Mouse (Mus musculus): ENCODE measurements around the gene Dynlt1f. TPM values are rescaled to one million over a fixed set of nuclear protein-coding genes. Genes with fewer than 3 reads are reported as not detected.
A peak's percentile ranks its signal among the peaks of the same experiment; 100 is the strongest.
"Not testable (repeated sequence)": the region's sequence is repeated elsewhere in the genome, so short reads cannot be mapped to it uniquely, and the experiment has no call there.

The Dynlt1f gene
- polyA plus RNA-seq, 1 experiment: 20.6 TPM

DNA sequence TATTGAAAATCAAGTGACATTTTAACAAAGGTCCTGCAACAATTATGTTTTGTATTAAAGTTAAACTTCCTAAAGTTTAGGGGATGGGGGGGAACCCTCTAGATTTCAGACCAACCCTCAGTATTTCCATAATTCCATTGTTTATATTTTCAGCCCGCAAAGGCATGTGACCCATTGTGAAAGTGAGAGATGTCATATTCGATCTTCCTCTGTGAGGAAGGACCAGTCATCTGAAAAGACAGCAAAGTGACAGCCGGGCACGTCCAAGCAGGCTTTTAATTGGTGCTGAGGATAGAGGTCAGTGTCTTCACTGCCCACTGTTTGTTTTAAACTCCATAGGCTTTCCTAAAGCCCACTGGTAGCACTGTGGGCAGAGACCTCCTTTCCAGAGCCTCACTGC is 26.0 kb upstream of the Dynlt1f start:
- H3K4me1 ChIP-seq (ENCODE audit: control insufficient read depth, insufficient read depth, low read length): not testable (repeated sequence)

GRCm38 (mm10) chr17:6678063-6678462 is 22.4 kb upstream of the Dynlt1f start:
- H3K4me1 ChIP-seq (ENCODE audit: control insufficient read depth, insufficient read depth, low read length); H3K4me3 ChIP-seq (ENCODE audit: insufficient read depth, low read length); H3K27ac ChIP-seq (ENCODE audit: insufficient read depth, low read length): not testable (repeated sequence)

More for the DNA sequence above, 26.0 kb upstream of the Dynlt1f start:
- H3K27ac ChIP-seq (ENCODE audit: insufficient read depth, low read length); H3K4me3 ChIP-seq (ENCODE audit: insufficient read depth, low read length): not testable (repeated sequence)

DNA sequence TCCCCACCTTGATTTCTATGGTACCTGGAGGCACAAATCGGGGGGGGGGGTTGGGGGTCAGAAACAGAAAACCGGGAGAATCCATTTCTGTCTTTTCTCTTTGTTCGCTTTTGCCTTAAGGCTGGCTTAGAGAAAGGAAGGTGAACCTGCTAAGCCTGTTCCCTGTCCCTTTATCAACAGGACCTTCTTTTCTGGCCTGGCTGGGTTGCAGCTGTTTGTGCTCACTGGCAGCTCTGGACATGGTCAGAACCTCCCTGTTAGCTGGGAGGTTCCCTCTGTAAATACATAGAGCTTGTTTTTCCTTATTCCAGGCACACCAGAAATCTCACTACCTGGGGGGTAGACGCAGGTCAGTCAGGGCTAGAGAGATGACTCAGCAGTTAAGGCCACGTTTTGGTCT is 18.6 kb upstream of the Dynlt1f start:
- H3K4me1 ChIP-seq (ENCODE audit: control insufficient read depth, insufficient read depth, low read length); H3K4me3 ChIP-seq (ENCODE audit: insufficient read depth, low read length); H3K27ac ChIP-seq (ENCODE audit: insufficient read depth, low read length): not testable (repeated sequence)

DNA sequence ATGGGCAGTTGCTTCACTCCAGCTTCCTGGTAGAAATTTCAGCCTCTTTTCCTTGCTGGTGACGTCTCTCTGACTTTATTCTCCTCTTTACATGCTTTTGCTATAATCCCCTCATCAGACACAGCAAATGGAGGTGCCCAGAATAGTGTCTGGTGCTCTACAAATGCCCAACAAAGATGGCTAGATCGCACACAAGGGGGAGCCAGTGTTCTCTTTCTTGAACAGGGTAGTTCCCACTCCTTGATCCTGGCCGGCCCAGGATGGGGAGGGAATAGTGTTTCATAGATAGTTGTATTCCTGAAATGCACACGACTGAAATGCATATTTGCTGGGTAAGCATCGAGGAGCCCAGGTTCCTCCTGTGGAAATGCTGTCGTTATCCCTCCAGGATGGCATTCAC is 12.8 kb upstream of the Dynlt1f start:
- not testable (repeated sequence) for H3K4me3 ChIP-seq (ENCODE audit: insufficient read depth, low read length); H3K27ac ChIP-seq (ENCODE audit: insufficient read depth, low read length); H3K4me1 ChIP-seq (ENCODE audit: control insufficient read depth, insufficient read depth, low read length)

DNA sequence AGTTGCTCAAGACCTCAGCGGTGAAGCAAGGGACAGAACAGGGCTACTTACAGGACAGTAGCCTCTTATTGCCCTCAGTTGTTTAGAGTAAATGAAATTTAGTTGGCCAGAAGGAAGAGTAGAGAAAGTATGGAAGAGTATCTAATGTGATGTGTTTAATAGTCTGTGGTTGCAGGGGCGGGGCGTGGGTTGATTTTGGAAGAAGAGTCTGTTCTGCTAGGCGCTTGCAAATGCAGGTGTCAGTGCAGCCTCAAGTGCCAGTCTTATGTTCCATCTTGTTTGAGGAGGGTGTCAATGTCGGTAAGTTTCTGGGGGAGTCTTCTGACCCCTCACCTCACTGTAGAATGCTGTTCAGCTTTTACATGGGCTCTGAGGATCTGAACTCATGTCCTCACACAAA is 9.7 kb upstream of the Dynlt1f start:
- not testable (repeated sequence) for H3K4me3 ChIP-seq (ENCODE audit: insufficient read depth, low read length); H3K27ac ChIP-seq (ENCODE audit: insufficient read depth, low read length); H3K4me1 ChIP-seq (ENCODE audit: control insufficient read depth, insufficient read depth, low read length)

DNA sequence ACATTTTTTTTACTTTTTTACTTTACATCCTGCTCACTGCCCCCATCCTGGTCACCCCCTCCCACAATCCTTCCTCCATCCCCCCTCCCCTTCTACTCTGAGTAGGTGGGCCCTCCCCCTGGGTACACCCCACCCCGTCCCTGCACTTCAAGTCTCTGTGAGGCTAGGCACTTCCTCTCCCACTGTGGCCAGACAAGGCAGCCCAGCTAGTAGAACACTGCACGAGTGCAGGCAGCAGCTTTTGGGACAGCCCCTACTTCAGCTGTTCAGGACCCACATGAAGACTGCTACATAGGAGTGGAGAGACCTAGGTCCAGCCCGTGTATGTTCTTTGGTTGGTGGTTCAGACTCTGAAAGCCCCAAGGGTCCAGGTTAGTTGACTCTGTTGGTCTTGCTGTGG is 7.1 kb upstream of the Dynlt1f start:
- H3K4me1 ChIP-seq (ENCODE audit: control insufficient read depth, insufficient read depth, low read length); H3K27ac ChIP-seq (ENCODE audit: insufficient read depth, low read length): not testable (repeated sequence)

GRCm38 (mm10) chr17:6661093-6661816 is 5.6 kb upstream of the Dynlt1f start:
- H3K4me1 ChIP-seq (ENCODE audit: control insufficient read depth, insufficient read depth, low read length); H3K27ac ChIP-seq (ENCODE audit: insufficient read depth, low read length); H3K4me3 ChIP-seq (ENCODE audit: insufficient read depth, low read length): not testable (repeated sequence)

More for the DNA sequence above, 7.1 kb upstream of the Dynlt1f start:
- H3K4me3 ChIP-seq (ENCODE audit: insufficient read depth, low read length): not testable (repeated sequence)

GRCm38 (mm10) chr17:6660589-6660988 is 4.9 kb upstream of the Dynlt1f start:
- not testable (repeated sequence) for H3K27ac ChIP-seq (ENCODE audit: insufficient read depth, low read length); H3K4me1 ChIP-seq (ENCODE audit: control insufficient read depth, insufficient read depth, low read length); H3K4me3 ChIP-seq (ENCODE audit: insufficient read depth, low read length)

- not testable (repeated sequence) for H3K4me3 ChIP-seq (ENCODE audit: insufficient read depth, low read length); H3K4me1 ChIP-seq (ENCODE audit: control insufficient read depth, insufficient read depth, low read length); H3K27ac ChIP-seq (ENCODE audit: insufficient read depth, low read length)
Measured at GRCm38 (mm10) chr17:6658801-6659200, 3.1 kb upstream of the Dynlt1f start, which contains the start of gene Sytl3. TSS of gene Sytl3 (plus strand) at chr17:6659093.

DNA sequence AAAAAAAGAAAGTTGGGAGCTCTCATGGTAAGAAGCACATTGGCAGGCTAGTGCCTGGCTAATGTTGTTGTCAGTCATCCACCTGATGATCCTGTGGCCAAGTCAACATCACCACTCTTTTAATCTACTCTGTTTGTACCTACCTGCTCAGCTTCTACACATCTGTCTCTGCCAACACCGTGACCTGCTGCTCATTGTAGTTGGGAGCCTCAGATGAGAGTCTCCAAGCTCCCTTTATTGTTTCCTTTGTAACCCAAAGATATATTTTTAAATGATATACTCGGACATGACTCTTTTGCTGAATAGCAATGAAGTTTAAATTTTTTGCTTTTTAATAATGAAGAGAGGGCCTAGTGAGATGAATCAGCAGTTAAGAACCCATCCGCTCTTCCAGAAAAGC is 771 bp upstream of the Dynlt1f start:
- H3K27ac ChIP-seq (ENCODE audit: insufficient read depth, low read length): not testable (repeated sequence)

GRCm38 (mm10) chr17:6655087-6655511 is 601 bp downstream of the Dynlt1f start:
- peak overlapping the region; percentile 75 for H3K4me3 ChIP-seq (ENCODE audit: insufficient read depth, low read length)
- 0 out of 2 replicates have a peak overlapping the region, but pooled peaks have one; percentile 17 for H3K27ac ChIP-seq (ENCODE audit: insufficient read depth, low read length)
- H3K4me1 ChIP-seq (ENCODE audit: control insufficient read depth, insufficient read depth, low read length): not testable (repeated sequence)

More for the DNA sequence above, 771 bp upstream of the Dynlt1f start:
- H3K4me1 ChIP-seq (ENCODE audit: control insufficient read depth, insufficient read depth, low read length); H3K4me3 ChIP-seq (ENCODE audit: insufficient read depth, low read length): not testable (repeated sequence)

DNA sequence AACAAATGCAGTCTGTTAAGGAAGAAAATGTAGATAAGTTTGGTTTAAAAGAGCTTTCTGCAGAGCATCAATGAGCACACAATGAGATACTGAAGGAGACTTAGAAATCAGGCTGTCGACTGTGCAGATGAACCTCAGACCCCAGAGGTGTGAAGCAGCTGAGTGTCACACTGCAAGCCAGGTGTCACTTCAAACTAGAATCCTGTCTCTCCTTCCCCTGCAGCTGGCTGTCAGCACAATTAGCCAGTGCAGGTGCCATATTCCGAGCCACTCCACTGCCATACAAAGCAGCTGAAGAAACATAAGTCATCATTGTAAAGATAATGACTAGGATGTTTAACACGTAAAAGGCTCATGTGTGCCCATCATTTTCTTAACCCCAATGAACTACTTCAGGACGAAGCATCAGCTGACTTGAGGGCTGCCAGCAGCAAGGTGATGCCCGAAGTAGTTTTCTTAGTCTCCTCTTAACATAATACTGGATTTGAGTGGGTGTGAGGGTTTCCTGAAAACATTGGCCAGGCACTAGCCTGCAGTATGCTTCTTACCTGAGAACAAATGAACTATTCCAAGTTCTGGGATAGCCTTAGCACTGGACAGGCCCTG is 2.3 kb downstream of the Dynlt1f start:
- H3K4me1 ChIP-seq (ENCODE audit: control insufficient read depth, insufficient read depth, low read length); H3K4me3 ChIP-seq (ENCODE audit: insufficient read depth, low read length); H3K27ac ChIP-seq (ENCODE audit: insufficient read depth, low read length): not testable (repeated sequence)

- not testable (repeated sequence) for H3K4me3 ChIP-seq (ENCODE audit: insufficient read depth, low read length); H3K27ac ChIP-seq (ENCODE audit: insufficient read depth, low read length); H3K4me1 ChIP-seq (ENCODE audit: control insufficient read depth, insufficient read depth, low read length)
Measured at GRCm38 (mm10) chr17:6650904-6651565, 4.7 kb downstream of the Dynlt1f start.

GRCm38 (mm10) chr17:6647452-6647851 is 8.2 kb downstream of the Dynlt1f start:
- not testable (repeated sequence) for H3K4me1 ChIP-seq (ENCODE audit: control insufficient read depth, insufficient read depth, low read length); H3K4me3 ChIP-seq (ENCODE audit: insufficient read depth, low read length); H3K27ac ChIP-seq (ENCODE audit: insufficient read depth, low read length)

DNA sequence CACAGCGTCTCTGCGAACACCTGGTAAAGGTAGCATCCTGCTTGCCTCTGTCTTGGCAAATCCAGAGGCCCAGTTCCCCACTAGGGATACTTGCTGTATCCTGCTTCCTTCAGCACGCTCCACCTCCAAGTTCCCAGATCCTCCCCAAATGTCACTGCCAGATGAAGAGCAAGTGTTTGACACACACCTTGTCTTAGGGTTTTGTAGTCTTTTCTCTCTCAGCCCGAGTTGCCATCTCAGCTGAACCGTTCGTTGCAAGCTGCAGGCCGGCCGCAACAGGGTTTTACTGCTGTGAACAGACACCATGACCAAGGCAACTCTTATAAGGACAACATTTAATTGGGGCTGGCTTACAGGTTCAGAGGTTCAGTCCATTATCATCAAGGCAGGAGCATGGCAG is 8.9 kb downstream of the Dynlt1f start:
- not testable (repeated sequence) for H3K4me3 ChIP-seq (ENCODE audit: insufficient read depth, low read length); H3K4me1 ChIP-seq (ENCODE audit: control insufficient read depth, insufficient read depth, low read length); H3K27ac ChIP-seq (ENCODE audit: insufficient read depth, low read length)

DNA sequence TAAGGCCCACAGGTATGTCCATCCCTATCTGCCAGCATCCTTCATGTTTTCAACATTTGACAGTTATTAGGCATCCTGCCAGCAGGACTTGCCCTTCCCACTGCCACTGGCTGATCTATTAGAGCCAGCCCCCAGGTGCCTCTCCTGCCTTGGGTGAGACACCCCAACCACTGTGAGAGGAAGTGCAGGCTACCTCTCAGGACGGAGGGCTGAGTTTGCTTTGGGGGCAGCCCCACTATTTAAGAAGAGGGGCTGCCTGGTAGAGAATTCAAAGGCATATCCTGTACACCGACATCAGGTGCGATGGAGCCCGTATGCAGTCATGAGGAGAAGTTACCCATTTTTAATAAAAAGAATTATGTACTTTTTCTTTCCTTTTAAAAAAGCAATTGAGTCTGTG is 10.0 kb downstream of the Dynlt1f start:
- H3K27ac ChIP-seq (ENCODE audit: insufficient read depth, low read length); H3K4me1 ChIP-seq (ENCODE audit: control insufficient read depth, insufficient read depth, low read length); H3K4me3 ChIP-seq (ENCODE audit: insufficient read depth, low read length): not testable (repeated sequence)

Measured in cortical plate, adult 2 months (tissue).